Mouse (Mus musculus): Measurements from ENCODE around the gene Asic5.

The Asic5 gene

GRCm38 (mm10) chr3:81981990-81982389, at the start of gene Asic5:
Gene Asic5 (plus strand): TSS chr3:81982290.
- no peak for DNase-seq (ENCODE audit: low read depth, low spot score)

DNA sequence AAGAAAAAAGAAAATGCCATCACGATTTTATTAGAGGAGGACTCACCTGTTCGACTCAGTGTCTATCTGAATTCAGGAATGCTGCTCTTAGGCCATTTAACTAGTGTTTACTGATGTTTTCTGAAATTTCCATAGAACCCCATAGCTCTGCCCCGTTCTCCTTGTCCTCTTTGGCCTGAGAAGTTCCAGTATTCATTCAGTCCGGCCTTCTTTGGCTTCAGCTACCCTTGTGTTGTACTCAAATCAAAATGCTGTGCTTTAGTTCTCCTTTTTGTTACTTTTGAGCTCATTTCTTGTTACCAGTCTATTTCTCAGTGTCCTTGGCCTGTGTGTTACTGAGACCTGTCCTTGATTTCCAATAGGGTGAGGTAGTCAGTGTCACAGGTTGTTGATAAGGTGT, 48.7 kb upstream of the Asic5 start:
- DNase-seq (ENCODE audit: low read depth, low spot score) = no peak

GRCm38 (mm10) chr3:81938924-81939323, 43.2 kb upstream of the Asic5 start:
- DNase-seq (ENCODE audit: low read depth, low spot score) = no peak

- no peak for DNase-seq (ENCODE audit: low read depth, low spot score)
Observed at GRCm38 (mm10) chr3:81942341-81942740, 39.7 kb upstream of the Asic5 start.

DNA sequence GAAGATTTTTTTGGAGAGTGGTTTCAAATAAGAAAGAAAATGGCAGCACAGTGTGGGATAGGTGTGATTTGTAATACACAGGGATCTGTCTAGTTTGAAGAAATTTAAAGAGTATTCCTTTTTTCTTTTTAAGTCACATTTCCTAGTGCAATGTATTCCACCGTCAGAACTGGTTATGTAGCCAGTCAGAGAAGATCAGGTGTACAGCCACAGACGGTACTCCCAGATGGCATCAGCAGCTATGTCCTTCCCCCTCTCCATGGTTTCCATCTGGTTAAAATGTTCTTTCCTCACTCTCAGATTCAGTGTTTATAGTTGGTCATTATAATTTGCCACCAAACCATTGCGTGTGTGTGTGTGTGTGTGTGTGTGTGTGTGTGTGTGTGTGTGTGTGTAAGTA, 39.0 kb upstream of the Asic5 start:
- DNase-seq (ENCODE audit: low read depth, low spot score) = no peak

DNA sequence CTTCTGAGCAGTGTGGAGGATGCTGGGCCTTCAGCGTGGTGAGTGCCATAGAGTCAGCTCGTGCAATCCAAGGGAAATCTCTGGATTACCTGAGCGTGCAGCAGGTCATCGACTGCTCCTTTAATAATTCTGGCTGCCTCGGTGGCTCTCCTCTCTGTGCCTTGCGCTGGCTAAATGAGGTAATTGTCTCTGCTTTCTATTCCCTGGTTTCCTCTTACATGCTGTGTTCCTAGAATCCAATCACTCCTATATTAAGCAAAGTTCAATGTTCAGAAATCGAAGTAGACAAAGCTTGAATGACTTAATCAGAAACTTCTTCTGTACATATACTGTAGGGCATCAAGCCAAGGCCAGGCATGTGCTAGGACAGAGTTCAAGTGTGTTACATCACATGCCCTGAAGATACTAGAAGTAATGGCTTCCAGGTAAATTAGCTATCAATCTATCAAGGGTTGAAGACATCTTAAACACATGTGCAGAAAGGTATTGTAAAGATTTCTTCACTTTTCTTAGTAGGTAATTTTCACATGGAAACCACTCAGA, 37.2 kb upstream of the Asic5 start:
- no peak for DNase-seq (ENCODE audit: low read depth, low spot score)

DNA sequence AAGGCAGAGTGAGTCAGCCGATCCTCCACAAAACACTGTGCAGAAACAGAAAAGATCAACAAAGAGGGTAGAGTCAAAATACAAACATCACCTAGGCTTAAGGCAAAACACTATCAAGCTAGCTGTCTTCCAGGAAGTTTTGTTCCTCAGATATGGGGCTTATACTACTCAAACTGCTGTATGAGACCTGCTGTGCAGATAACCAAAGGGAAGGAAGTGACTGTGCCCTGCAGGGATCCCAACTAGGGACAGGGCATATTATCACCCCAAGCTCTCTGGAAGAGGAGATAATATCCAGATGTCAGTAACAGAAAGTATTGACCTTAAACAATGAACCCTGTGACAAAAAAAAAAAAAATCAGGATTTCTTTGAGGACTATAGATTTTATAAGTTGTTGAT, 33.0 kb upstream of the Asic5 start:
- DNase-seq (ENCODE audit: low read depth, low spot score) = no peak

DNA sequence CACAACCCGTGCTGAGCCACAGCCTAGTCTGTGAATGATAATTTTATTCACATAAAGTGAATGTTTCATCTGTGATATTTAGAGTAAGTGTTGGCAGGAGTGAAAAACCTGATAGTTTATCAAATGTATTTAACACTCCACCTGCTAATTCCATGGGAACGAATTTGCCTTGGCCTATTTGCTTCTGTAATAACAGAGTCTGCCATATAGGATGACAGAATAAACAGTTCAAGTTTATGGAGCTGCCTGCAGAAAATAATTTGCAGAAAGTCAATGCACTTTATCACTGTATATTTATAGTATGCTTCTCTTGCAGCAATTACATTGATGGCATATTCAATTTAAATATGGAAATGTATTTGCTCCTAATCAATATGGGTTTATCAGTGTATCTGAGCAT, 30.3 kb upstream of the Asic5 start:
- DNase-seq (ENCODE audit: low read depth, low spot score) = no peak

GRCm38 (mm10) chr3:81957484-81957883, 24.6 kb upstream of the Asic5 start:
- DNase-seq (ENCODE audit: low read depth, low spot score) = no peak

- DNase-seq (ENCODE audit: low read depth, low spot score) = no peak
Observed at GRCm38 (mm10) chr3:81961336-81961735, 20.8 kb upstream of the Asic5 start.

DNA sequence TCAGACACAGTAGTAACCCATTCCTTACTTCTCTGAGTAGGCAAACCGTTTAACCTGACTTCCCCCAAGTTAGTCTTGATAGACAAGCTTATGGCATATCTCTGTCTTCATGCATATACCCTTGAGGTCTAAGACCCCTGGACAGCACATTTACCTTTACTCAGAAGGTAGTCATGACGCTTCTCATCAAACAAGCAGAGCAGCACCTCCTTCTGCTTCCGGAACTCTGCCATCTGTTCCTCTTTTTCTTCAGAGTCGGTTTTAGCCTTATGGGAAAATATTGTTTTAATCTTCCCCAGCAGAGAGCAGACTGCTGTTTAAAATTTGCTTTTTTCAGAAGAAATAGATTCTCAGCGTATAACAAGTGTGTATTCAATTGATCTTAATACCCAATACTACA, 18.3 kb upstream of the Asic5 start:
- DNase-seq (ENCODE audit: low read depth, low spot score) = no peak

DNA sequence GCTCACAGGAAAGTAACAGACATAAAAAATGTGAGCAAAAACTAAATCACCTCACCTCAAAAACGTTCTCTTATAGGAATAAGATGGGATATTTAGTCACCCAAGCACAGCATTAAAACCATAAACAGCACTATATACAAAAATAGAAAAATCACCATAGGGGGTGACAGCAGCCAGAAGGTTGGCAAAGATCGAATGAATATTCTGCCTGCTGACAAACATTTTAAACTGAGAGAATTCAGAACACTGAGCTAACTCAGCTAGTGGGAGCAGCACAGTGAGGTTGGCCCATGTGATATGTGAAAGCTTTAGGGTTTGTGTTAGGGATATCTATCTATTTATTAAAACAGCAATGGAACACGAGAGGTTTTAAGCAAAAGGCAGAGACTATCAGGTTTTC, 17.5 kb upstream of the Asic5 start:
- DNase-seq (ENCODE audit: low read depth, low spot score) = no peak

DNA sequence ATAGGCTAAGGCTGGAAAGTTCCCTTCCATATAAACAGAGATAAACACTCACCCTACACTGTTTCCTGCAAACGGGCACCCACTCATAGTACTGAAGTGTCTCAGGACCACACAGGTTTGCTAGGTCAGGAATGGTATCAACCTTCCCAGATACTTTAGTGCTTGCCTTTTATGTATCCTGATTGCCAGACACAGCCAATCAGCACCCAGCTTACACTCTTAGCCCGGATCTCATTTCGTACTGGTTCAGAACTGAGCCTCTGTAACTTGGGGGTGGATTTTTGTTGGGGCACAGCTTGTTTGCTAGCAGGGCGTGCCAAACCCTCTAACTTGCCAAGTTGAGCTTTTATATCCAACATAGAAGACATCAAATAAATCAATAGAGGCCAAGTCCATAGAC, 6.5 kb upstream of the Asic5 start:
- no peak for DNase-seq (ENCODE audit: low read depth, low spot score)

DNA sequence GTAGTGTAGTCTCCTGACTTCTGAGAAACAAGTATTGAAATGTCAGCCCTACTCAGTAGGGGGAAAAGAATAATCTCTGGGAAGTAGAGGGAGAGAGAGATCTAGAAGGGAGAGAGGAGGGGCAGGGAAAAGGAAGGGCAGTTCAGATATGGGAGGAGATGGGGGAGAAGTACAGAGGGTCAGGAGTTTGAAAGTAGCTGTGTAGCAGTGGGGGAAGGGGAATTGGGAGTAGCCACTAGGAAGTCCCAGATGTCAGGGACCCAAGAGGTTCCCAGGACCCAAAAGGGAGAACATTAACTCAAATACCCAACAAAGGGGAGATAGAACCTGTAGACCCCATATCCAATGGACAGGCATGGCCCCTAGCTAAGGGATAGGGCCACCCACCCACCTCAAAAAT, 6.0 kb upstream of the Asic5 start, which contains the start of gene Tdo2:
TSS of gene Tdo2 (minus strand) at position 101 of the 400 bp plus-strand sequence.
- DNase-seq (ENCODE audit: low read depth, low spot score) = no peak

GRCm38 (mm10) chr3:81981576-81981975, 514 bp upstream of the Asic5 start:
- no peak for DNase-seq (ENCODE audit: low read depth, low spot score)

DNA sequence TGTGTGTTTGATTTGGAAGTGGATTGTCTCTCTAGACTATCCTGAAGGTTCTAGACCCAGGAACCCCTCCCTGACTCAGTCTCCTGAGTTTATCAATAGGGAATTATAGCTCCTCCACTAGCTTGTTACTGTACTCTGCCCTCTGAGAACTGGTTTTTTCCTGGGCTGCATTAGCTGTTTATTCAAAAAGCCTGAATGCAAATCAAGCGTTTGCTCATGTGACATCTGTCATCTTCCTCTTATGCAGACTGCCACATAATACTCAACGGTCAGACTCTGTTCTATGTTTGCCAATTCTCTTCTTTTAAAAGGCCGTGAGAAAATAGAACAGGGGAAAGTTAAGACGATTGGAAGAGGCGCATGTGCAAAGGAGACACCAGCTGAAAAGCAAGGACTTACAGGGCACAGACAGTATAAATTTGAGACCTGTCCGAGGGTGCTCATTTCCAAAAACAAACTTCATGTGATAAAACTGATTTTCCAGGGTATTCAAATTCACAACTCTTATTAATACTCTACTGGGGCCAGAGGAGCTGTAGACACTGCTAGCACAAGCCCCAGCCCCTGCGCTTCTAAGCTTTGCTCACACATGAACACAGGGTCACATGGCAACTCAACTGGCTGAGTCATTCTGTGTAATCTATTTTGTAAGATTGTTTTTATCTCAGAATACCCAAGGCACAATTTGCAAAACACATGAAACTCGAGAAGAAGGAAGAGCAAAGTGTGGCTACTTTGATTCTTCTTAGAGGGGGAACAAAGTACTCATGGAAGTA, 1.2 kb downstream of the Asic5 start:
- DNase-seq (ENCODE audit: low read depth, low spot score) = no peak

DNA sequence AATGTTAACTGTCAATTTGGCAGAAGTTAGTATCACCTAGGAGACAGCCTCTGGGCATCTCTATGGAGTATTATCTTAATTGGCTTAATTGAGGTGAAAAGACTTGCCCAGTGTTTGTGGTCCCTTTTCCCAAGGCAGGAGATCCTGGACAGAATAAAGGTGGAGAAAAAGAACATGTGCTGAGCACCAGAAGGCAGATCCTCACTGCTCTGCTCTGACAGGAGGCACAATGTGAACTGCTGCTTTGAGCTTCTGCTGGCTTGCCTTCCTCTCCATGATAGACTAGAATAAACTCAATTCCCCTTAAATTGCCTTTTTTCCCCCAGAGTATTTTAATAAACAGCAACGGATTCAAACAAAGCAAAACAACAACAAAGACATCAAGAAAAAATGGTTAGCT, 3.0 kb downstream of the Asic5 start:
- no peak for DNase-seq (ENCODE audit: low read depth, low spot score)

DNA sequence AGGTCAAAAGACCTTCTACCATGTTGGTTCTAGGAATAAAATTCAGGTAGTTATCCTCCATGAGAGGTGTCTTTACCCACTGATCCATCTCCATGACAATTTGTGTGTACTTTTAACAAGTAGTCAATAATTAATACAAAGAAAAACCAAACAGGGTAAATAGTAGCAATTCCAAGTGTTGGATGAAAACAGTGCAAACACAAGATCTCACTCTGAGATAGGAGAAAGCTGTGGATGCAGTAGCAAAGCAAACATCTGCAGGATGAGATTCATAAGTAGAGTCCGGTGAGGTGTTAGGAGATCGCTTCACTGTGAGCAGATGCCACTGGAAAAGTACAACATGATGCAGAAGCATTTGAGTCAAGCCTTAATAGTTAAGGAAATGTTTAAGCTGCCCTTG, 4.0 kb downstream of the Asic5 start:
- DNase-seq (ENCODE audit: low read depth, low spot score) = no peak

- DNase-seq (ENCODE audit: low read depth, low spot score) = no peak
Observed at GRCm38 (mm10) chr3:81987628-81988027, 5.5 kb downstream of the Asic5 start.

DNA sequence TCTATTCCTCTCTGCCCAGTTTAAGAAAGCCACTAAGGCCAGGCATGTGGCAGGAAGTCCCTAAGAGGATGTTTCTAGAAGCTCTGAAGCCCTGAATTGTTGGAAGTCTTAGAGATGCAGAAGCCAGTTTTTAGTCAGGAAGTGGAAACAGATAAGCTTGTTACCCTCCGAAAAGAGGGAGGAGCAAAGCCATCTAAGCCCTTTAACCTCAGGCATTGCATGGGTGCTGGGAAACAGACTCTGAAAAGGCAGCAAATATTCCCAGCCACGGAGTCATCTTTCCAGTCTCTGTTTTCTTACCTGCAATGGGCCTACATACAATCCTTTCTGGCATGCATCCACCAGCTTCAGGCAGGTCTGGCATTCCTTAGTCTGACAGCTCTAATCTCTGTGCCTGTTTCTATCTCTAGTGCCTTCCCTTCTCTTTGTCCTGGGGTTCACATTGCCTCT, 7.6 kb downstream of the Asic5 start:
- no peak for DNase-seq (ENCODE audit: low read depth, low spot score)

DNA sequence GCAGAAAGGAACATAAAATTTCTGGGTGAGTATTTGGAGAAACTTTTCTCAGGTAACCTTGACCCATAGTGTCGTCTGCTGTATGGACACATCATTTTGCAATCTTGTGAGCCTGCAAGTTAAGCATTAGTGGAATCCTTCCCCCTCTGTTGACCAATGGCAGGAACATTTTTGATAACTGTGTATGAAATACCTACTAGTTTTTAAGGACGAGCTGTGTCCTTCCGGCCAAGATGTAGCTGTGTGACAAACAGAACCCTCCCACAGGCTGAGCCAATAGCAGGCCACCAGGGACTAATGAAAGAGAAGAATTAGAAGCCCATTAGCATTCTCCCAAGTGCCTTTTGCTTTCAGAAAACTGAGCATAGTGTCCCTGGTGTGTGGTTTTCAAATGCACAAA, 8.4 kb downstream of the Asic5 start:
- no peak for DNase-seq (ENCODE audit: low read depth, low spot score)

DNA sequence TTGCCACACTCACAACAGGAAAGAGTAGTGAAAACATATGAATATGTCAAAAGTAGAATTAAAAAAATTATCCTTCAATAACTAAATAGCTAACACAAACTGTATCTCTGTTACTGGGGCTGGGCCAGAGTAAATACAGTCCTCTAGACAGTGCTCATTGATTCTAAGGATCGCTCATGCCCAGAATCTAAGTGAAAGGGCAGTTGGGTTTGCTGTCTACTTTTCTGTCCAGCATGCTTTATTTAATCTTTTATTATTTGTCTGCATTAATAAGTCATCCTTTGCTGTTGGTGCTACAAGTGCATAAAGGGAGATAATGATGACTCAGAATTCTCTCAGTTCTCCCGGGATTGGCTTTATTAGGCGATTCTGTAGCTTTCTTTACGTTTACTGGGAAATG, 13.3 kb downstream of the Asic5 start:
- DNase-seq (ENCODE audit: low read depth, low spot score) = no peak

DNA sequence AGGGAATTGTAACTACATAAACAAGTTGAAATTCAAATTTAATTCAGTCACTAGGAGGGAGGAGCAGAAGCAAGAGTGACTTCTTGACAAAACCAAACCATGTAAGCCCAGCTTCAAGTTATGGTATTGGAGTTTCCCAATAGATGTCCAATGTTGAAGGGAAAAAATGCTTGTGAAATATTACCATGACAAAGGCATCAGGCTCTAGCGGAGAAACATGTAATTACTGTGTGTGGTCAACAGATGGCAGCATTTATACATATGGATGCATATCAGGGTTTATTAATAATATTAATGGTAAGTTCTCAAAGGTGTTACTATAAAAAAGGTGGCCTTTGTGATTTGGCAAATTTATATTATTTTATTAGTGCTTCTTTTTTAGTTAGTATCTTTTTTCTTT, 13.9 kb downstream of the Asic5 start:
- peak; percentile 45 for DNase-seq (ENCODE audit: low read depth, low spot score)

- no peak for DNase-seq (ENCODE audit: low read depth, low spot score)
Observed at GRCm38 (mm10) chr3:82007002-82007401, 24.9 kb downstream of the Asic5 start.
